Mouse (Mus musculus): ENCODE results near the gene Zfp36. TPM values are rescaled to one million over a fixed set of nuclear protein-coding genes. Genes with fewer than 3 reads are reported as not detected.

The Zfp36 gene
- polyA plus RNA-seq, 1 experiment from 2014 or later, result 4.5 TPM

DNA sequence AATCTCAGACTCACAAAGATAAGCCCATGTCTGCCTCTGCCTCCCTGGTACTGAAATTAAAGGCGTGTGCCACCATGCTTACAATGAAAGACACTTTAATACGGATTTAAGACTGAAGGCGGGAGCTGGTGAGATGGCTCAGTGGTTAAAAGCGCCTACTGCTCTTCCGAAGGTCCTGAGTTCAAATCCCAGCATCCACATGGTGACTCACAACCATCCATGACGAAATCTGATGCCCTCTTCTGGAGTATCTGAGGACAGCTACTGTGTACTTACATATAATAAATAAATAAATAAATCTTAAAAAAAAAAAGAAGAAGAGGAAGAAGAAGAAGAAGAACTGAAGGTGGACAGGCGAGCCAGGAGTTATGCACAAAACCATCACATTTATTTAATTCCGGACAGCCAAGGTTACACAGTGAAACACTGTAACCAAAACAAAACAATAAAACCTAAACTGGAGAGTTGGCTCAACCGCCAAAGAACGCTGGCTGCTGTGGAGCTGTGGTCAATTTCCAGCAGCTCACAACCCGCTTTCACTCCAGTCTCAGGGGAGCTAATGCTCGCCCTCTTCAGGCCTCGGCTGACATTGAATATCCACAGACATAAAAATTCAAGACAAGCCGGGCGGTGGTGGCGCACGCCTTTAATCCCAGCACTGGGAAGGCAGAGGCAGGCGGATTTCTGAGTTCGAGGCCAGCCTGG lies 40.7 kb downstream of the Zfp36 start:
- Histone ChIP-seq H3K27ac (peak overlapping the region; percentile 92), H3K4me3 (peak overlapping the region; percentile 96), H3K9me3 (no peaks in the 10 kb centered on the region), H3K36me3 (replicated peaks) (peaks cover 26% of the 10 kb centered on the region), H3K27me3 (ENCODE audit: poor library complexity, severe bottlenecking) (no peaks in the 10 kb centered on the region), H3K4me1 (peaks cover 40% of the 10 kb centered on the region)
- no peak for DNase-seq (ENCODE audit: extremely low spot score, low spot score)
- WGBS, result 84% methylated on average over 19 of the region's 19 CpGs

DNA sequence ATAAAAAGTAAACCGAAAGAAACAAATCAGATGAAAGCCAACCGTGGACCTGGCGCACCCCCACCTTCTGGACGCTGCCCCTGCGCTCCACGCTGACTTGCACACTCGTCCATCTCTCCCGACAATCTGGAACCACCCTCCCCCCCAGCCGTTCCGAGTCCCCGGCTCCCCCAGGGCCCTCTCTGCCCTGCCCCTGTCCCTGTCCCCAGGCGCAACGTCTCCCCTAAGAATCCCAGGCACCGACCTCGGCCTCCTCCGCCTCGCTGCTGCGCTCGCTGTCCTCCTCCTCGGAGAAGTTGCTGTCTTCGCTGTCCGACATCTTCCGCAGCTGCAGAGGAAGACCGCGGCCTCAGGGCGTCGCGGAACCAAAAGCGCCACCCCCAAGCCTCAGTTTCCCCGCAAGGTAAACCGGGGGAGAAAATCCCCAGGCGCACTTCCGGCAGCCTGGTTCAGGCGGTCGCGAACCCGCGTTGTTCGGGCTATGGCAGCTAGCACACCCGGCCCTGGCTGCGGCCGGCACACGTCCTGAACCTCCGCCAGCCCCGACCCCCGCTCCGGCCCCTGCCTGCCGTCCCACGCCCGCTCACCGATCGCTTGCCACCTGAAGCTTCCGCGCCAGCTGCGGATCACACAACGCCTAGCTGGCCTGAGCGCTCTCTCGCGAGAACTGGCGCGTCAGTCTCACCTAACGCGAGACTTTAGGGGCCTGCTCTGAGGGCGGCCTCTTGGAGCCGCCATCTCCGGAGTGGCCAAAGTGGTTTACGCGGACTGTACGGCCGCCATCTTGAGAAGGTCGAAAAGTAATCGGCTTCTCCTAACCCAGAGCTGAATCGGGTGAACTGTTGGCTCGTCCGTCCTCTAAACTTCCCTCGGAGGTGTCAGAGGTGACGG lies 41.7 kb downstream of the Zfp36 start, which contains the start of gene Supt5:
Gene Supt5, minus strand, starts transcription at position 639 of the 891 bp plus-strand sequence.
- peaks cover 32% of the 10 kb centered on the region for H3K36me3 ChIP-seq (replicated peaks)
- WGBS, result under 1% methylated on average over 77 of the region's 77 CpGs

DNA sequence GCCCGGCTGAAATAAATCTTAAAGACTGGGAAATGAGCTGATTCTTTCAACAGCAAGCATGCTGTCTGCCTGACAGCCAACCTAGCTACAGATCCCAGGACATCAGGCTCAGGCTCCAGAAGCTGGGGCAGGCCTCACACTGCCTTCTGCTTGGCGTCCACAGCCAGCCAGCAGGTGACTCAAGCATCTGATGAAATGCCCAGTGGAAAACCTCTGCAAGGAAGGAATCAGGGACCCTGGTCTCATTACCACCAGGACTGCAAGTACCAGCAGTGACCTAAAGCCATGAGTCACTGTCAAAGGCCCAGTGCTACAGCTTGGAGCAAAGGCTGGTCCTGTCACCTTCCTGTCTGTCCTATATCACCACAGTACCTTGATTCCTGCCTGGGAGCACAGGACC lies 44.6 kb downstream of the Zfp36 start:
- H3K27me3 ChIP-seq (ENCODE audit: poor library complexity, severe bottlenecking), result no peaks in the 10 kb centered on the region
- DNase-seq (ENCODE audit: extremely low spot score, low spot score), result no peak
- 88% methylated on average over 2 of the region's 2 CpGs for WGBS
- no peak overlapping the region for H3K27ac ChIP-seq
- peak overlapping the region; percentile 12 for H3K4me3 ChIP-seq
- peaks cover 61% of the 10 kb centered on the region for H3K36me3 ChIP-seq (replicated peaks)
- H3K9me3 ChIP-seq, result no peaks in the 10 kb centered on the region
- H3K4me1 ChIP-seq, result peaks cover 17% of the 10 kb centered on the region

More for the DNA sequence above, 41.7 kb downstream of the Zfp36 start, which contains the start of gene Supt5:
- Histone ChIP-seq H3K27me3 (ENCODE audit: poor library complexity, severe bottlenecking) (no peaks in the 10 kb centered on the region), H3K4me1 (peaks cover 40% of the 10 kb centered on the region), H3K4me3 (peak within 1 kb of the TSS; percentile 96), H3K27ac (peak within 1 kb of the TSS; percentile 92), H3K9me3 (no peaks in the 10 kb centered on the region)
- DNase-seq (ENCODE audit: extremely low spot score, low spot score), result peak; percentile 95

DNA sequence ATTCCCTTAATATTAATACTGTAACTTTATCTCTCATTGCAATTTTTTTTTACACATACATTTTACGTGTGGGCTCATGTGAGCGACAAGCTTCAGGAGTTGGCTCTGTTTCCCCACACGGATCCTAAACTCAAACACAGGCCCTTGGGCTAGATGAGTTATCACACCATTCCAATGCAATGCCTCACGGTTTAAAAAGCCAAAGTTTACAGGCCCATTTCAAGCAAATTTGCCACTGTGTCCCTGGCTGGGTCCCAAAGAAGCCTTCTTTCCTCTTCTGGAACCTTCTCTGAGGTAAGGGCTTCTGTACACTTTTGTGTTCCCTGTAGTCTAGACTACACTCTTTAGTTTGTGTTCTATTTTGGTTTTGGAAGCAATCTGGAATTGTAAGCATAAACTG lies 45.5 kb downstream of the Zfp36 start:
- Histone ChIP-seq H3K4me3 (no peak overlapping the region), H3K27ac (no peak overlapping the region), H3K36me3 (replicated peaks) (peaks cover 70% of the 10 kb centered on the region), H3K4me1 (peaks cover 17% of the 10 kb centered on the region), H3K27me3 (ENCODE audit: poor library complexity, severe bottlenecking) (no peaks in the 10 kb centered on the region), H3K9me3 (no peaks in the 10 kb centered on the region)
- no peak for DNase-seq (ENCODE audit: extremely low spot score, low spot score)
- 92% methylated on average over 4 of the region's 4 CpGs for WGBS

DNA sequence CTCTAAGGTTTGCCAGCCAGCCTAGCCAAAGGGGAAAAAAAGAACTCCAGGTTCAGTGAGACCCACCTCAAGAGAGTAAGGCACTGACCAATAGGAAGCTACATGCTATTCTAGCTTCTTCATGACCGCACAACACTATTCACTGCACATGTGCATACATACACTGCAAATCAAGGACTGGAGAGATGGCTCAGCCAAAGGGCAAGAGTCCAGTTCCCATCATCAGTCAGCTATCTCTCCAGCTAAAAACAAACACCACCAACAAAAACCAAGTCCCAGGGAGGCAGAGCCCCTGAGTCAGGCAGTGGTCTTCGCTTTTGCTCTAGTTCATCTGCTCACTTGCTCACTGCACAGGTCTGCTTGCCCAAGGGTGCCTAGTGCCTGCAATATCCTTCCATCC lies 51.8 kb downstream of the Zfp36 start:
- peaks cover 100% of the 10 kb centered on the region for H3K36me3 ChIP-seq (replicated peaks)
- no peaks in the 10 kb centered on the region for H3K9me3 ChIP-seq
- no peak overlapping the region for H3K4me3 ChIP-seq
- WGBS, result 98% methylated on average over 2 of the region's 2 CpGs
- DNase-seq (ENCODE audit: extremely low spot score, low spot score), result no peak
- no peak overlapping the region for H3K27ac ChIP-seq
- H3K27me3 ChIP-seq (ENCODE audit: poor library complexity, severe bottlenecking), result no peaks in the 10 kb centered on the region
- H3K4me1 ChIP-seq, result no peaks in the 10 kb centered on the region

Other genes with a start within 250 kb of the Zfp36 start
- gene Fbl, start 210.5 kb downstream of the Zfp36 start, polyA plus RNA-seq (2016; fragmentation: Nextera tagmentation; extraction: Ambion mirVana), result 178 and 180 TPM in 2 replicates
- gene Dyrk1b, start 200.8 kb downstream of the Zfp36 start, polyA plus RNA-seq (2016; fragmentation: Nextera tagmentation; extraction: Ambion mirVana), result 12.5 and 13.7 TPM in 2 replicates
- 1.4 and 1.7 TPM in 2 replicates for gene Eid2, start 112.4 kb downstream of the Zfp36 start, polyA plus RNA-seq (2016; fragmentation: Nextera tagmentation; extraction: Ambion mirVana)
- gene Eid2b, start 102.5 kb downstream of the Zfp36 start, polyA plus RNA-seq (2016; fragmentation: Nextera tagmentation; extraction: Ambion mirVana), result 9.6 and 9.7 TPM in 2 replicates
- gene Selenov, start 89.1 kb downstream of the Zfp36 start, polyA plus RNA-seq (2016; fragmentation: Nextera tagmentation; extraction: Ambion mirVana), result 0.50 and 0.66 TPM in 2 replicates
- 13.4 and 13.7 TPM in 2 replicates for gene Dll3, start 78.0 kb downstream of the Zfp36 start, polyA plus RNA-seq (2016; fragmentation: Nextera tagmentation; extraction: Ambion mirVana)
- 238 and 253 TPM in 2 replicates for gene Timm50, start 68.2 kb downstream of the Zfp36 start, polyA plus RNA-seq (2016; fragmentation: Nextera tagmentation; extraction: Ambion mirVana)
- gene Supt5, start 41.5 kb downstream of the Zfp36 start, polyA plus RNA-seq (2016; fragmentation: Nextera tagmentation; extraction: Ambion mirVana), result 118 and 120 TPM in 2 replicates
- gene Rps16, start 29.6 kb downstream of the Zfp36 start, polyA plus RNA-seq (2016; fragmentation: Nextera tagmentation; extraction: Ambion mirVana), result 939 and 976 TPM in 2 replicates
- 75.5 and 84.4 TPM in 2 replicates for gene Plekhg2, start 7.7 kb downstream of the Zfp36 start, polyA plus RNA-seq (2016; fragmentation: Nextera tagmentation; extraction: Ambion mirVana)
- 60.3 and 60.6 TPM in 2 replicates for gene Med29, start 12.5 kb upstream of the Zfp36 start, polyA plus RNA-seq (2016; fragmentation: Nextera tagmentation; extraction: Ambion mirVana)
- gene Paf1, start 12.7 kb upstream of the Zfp36 start, polyA plus RNA-seq (2016; fragmentation: Nextera tagmentation; extraction: Ambion mirVana), result 82.3 and 95.9 TPM in 2 replicates
- 8.0 and 8.3 TPM in 2 replicates for gene Gmfg, start 57.2 kb upstream of the Zfp36 start, polyA plus RNA-seq (2016; fragmentation: Nextera tagmentation; extraction: Ambion mirVana)
- gene Lrfn1, start 71.7 kb upstream of the Zfp36 start, polyA plus RNA-seq (2016; fragmentation: Nextera tagmentation; extraction: Ambion mirVana), result 3.0 and 3.4 TPM in 2 replicates
- not detected in 2 replicates for gene Ifnl2, start 130.2 kb upstream of the Zfp36 start, polyA plus RNA-seq (2016; fragmentation: Nextera tagmentation; extraction: Ambion mirVana)
- gene Ifnl3, start 142.6 kb upstream of the Zfp36 start, polyA plus RNA-seq (2016; fragmentation: Nextera tagmentation; extraction: Ambion mirVana), result not detected in 2 replicates
- gene Sycn, start 160.6 kb upstream of the Zfp36 start, polyA plus RNA-seq (2016; fragmentation: Nextera tagmentation; extraction: Ambion mirVana), result not detected in 2 replicates
- gene Nccrp1, start 167.0 kb upstream of the Zfp36 start, polyA plus RNA-seq (2016; fragmentation: Nextera tagmentation; extraction: Ambion mirVana), result not detected in 2 replicates
- 29.9 and 30.7 TPM in 2 replicates for gene Samd4b, start 217.9 kb upstream of the Zfp36 start, polyA plus RNA-seq (2016; fragmentation: Nextera tagmentation; extraction: Ambion mirVana)
- gene Pak4, start 217.9 kb upstream of the Zfp36 start, polyA plus RNA-seq (2016; fragmentation: Nextera tagmentation; extraction: Ambion mirVana), result 66.0 and 69.9 TPM in 2 replicates